13 mouse cellular contexts compared by ENCODE assay signal in genomic region chr4:41679291-41679690, GRCm38 (mm10). TPM values are rescaled to one million over a fixed set of nuclear protein-coding genes. Genes with fewer than 3 reads are reported as not detected.
DNase-seq lines count a peak whose midpoint lies in the region; ATAC-seq and TF ChIP-seq lines count a peak whose summit lies in the region.
"Had no signal": no experiment of that assay in that cellular context is flagged by ENCODE, and none has a peak within 500 bp of the region (broad histone marks: within the 10 kb centered on the region; RNA-seq: fewer than 3 reads in every experiment).

No protein-coding gene starts in this region.

- H3K4me1 ChIP-seq in kidney, embryonic 16.5 days (ENCODE audit: insufficient read depth, low read length): peaks cover 71% of the 10 kb centered on the region
- H3K4me1 ChIP-seq in embryonic facial prominence, embryonic 10.5 days: peaks cover 77% of the 10 kb centered on the region
- H3K4me1 ChIP-seq in midbrain, embryonic 12.5 days: peaks cover 87% of the 10 kb centered on the region
- no peaks in the 10 kb centered on the region for H3K4me1 ChIP-seq in lung, postnatal 0 days (ENCODE audit: insufficient read depth, low read depth, low read length)

- H3K4me2 ChIP-seq in kidney, embryonic 16.5 days (replicated peaks; ENCODE audit: low read depth, low read length): no peak overlapping the region
- H3K4me2 ChIP-seq in midbrain, embryonic 12.5 days (replicated peaks): no peak overlapping the region
- no peak overlapping the region for H3K4me2 ChIP-seq in lung, postnatal 0 days (replicated peaks; ENCODE audit: low read depth, low read length)
- H3K4me2 ChIP-seq: embryonic facial prominence, embryonic 15.5 days had no signal

- peak; percentile 71 for ATAC-seq in kidney, embryonic 16.5 days (ENCODE audit: low FRiP score, low TSS enrichment)
- no peak for ATAC-seq in midbrain, embryonic 12.5 days (ENCODE audit: low FRiP score, low read depth)
- ATAC-seq in lung, postnatal 0 days: no peak

- TF ChIP-seq EP300 in lung, postnatal 0 days (IDR thresholded peaks at IDR 0.05): no peak

- H3K27ac ChIP-seq in kidney, embryonic 16.5 days (ENCODE audit: low read length): peak overlapping the region; percentile 84
- H3K27ac ChIP-seq in embryonic facial prominence, embryonic 10.5 days (replicated peaks): peak overlapping the region; percentile 67
- peak overlapping the region; percentile 64 for H3K27ac ChIP-seq in midbrain, embryonic 12.5 days (replicated peaks)
- no peak overlapping the region for H3K27ac ChIP-seq in lung, postnatal 0 days (ENCODE audit: low read length)
- H3K27ac ChIP-seq: embryonic facial prominence, embryonic 15.5 days had no signal

- no peak overlapping the region for H3K4me3 ChIP-seq in kidney, embryonic 16.5 days (ENCODE audit: low read length)
- no peak overlapping the region for H3K4me3 ChIP-seq in embryonic facial prominence, embryonic 10.5 days
- no peak overlapping the region for H3K4me3 ChIP-seq in midbrain, embryonic 12.5 days
- no peak overlapping the region for H3K4me3 ChIP-seq in lung, postnatal 0 days (ENCODE audit: low read depth, low read length)
- H3K4me3 ChIP-seq: embryonic facial prominence, embryonic 15.5 days had no signal

- peak overlapping the region; percentile 14 for H3K9ac ChIP-seq in kidney, embryonic 16.5 days (replicated peaks; ENCODE audit: low read length)
- H3K9ac ChIP-seq in midbrain, embryonic 12.5 days (replicated peaks): peak overlapping the region; percentile 44; the same call in 1 of the 2 replicates
- H3K9ac ChIP-seq in lung, postnatal 0 days (replicated peaks; ENCODE audit: low read depth): no peak overlapping the region
- H3K9ac ChIP-seq: embryonic facial prominence, embryonic 15.5 days had no signal

- no peaks in the 10 kb centered on the region for H3K9me3 ChIP-seq in kidney, embryonic 16.5 days (ENCODE audit: low read length)
- H3K9me3 ChIP-seq in embryonic facial prominence, embryonic 10.5 days: no peaks in the 10 kb centered on the region
- no peaks in the 10 kb centered on the region for H3K9me3 ChIP-seq in midbrain, embryonic 12.5 days
- no peaks in the 10 kb centered on the region for H3K9me3 ChIP-seq in lung, postnatal 0 days (ENCODE audit: low read length)
- H3K9me3 ChIP-seq: embryonic facial prominence, embryonic 15.5 days had no signal

- intact Hi-C loops in left cerebral cortex, postnatal 4 days (cut with DNase I): no loop called here

- H3K27me3 ChIP-seq in kidney, embryonic 16.5 days (ENCODE audit: insufficient read depth, low read length): 0 out of 2 replicates have a peak, but pooled peaks cover 4% of the 10 kb centered on the region
- H3K27me3 ChIP-seq in embryonic facial prominence, embryonic 10.5 days (replicated peaks; ENCODE audit: low read depth, poor library complexity, severe bottlenecking): peaks cover 52% of the 10 kb centered on the region
- no peaks in the 10 kb centered on the region for H3K27me3 ChIP-seq in midbrain, embryonic 12.5 days
- 0 out of 2 replicates have a peak, but pooled peaks cover 4% of the 10 kb centered on the region for H3K27me3 ChIP-seq in lung, postnatal 0 days (replicated peaks; ENCODE audit: insufficient read depth, low read length)
- H3K27me3 ChIP-seq: embryonic facial prominence, embryonic 15.5 days had no signal

- H3K36me3 ChIP-seq in kidney, embryonic 16.5 days (ENCODE audit: insufficient read depth, low read length): no peaks in the 10 kb centered on the region
- H3K36me3 ChIP-seq in embryonic facial prominence, embryonic 10.5 days (replicated peaks): peaks cover 15% of the 10 kb centered on the region; the same call in 1 of the 2 replicates
- peaks cover 20% of the 10 kb centered on the region; the same call in 1 of the 2 replicates for H3K36me3 ChIP-seq in midbrain, embryonic 12.5 days
- H3K36me3 ChIP-seq in lung, postnatal 0 days (ENCODE audit: insufficient read depth, low read length): no peaks in the 10 kb centered on the region
- H3K36me3 ChIP-seq: embryonic facial prominence, embryonic 15.5 days had no signal

- DNase-seq in cerebellum, adult 9-11 months: peak; percentile 47
- no peak for DNase-seq in cerebellum, postnatal 4 days (ENCODE audit: low spot score in 2 of 2)
- no peak for DNase-seq in kidney, adult 8-10 months
- DNase-seq in embryonic facial prominence, embryonic 10.5 days (ENCODE audit: low spot score): no peak
- DNase-seq in left cerebral cortex, postnatal 4 days: no peak
- DNase-seq in lung, postnatal 0 days (ENCODE audit: low spot score): no peak
- DNase-seq: gastrocnemius, postnatal 10 days; kidney, adult 18-20 months had no signal

- TF ChIP-seq CTCF in lung, postnatal 0 days (IDR thresholded peaks at IDR 0.05): no peak

- WGBS in kidney, embryonic 16.5 days: 71% methylated on average over 1 of the region's 2 CpGs
- 47% methylated on average over 2 of the region's 2 CpGs for WGBS in embryonic facial prominence, embryonic 10.5 days
- WGBS in midbrain, embryonic 12.5 days: 33% methylated on average over 2 of the region's 2 CpGs
- WGBS in lung, postnatal 0 days: no CpG with 5 or more reads among the region's 2 CpGs

RNA-seq across cellular contexts. Expression of gene Cntfr, which starts 17.6 kb away (rescaled TPM):
- 18.8 and 22.8 TPM in 2 replicates for polyA plus RNA-seq in kidney, embryonic 16.5 days (2015; fragmentation: Nextera tagmentation; extraction: Ambion mirVana)
- 8.6 and 11.1 TPM in 2 replicates for polyA plus RNA-seq in embryonic facial prominence, embryonic 10.5 days (2016; fragmentation: Nextera tagmentation; extraction: Ambion mirVana)
- polyA plus RNA-seq in midbrain, embryonic 12.5 days (2016; fragmentation: Nextera tagmentation; extraction: Ambion mirVana): 35.0 and 43.5 TPM in 2 replicates
- total RNA-seq in left cerebral cortex, postnatal 4 days (2021): 10 to 100 TPM; 60.5 to 61.7 TPM
- polyA plus RNA-seq in lung, postnatal 0 days (2015; fragmentation: Nextera tagmentation; extraction: Ambion mirVana): 0.77 and 1.1 TPM in 2 replicates
- total RNA-seq: megakaryocyte progenitor cell, adult 5-6 weeks; MEL had no signal

RNA-seq across cellular contexts. Expression of gene Il11ra1, which starts 20.5 kb away (rescaled TPM):
- 168 and 184 TPM in 2 replicates for polyA plus RNA-seq in kidney, embryonic 16.5 days (2015; fragmentation: Nextera tagmentation; extraction: Ambion mirVana)
- polyA plus RNA-seq in embryonic facial prominence, embryonic 10.5 days (2016; fragmentation: Nextera tagmentation; extraction: Ambion mirVana): 146 and 188 TPM in 2 replicates
- polyA plus RNA-seq in midbrain, embryonic 12.5 days (2016; fragmentation: Nextera tagmentation; extraction: Ambion mirVana): 63.1 and 76.5 TPM in 2 replicates
- total RNA-seq in left cerebral cortex, postnatal 4 days (2021): 10 to 100 TPM; 17.8 to 20.7 TPM
- 62.1 and 72.6 TPM in 2 replicates for polyA plus RNA-seq in lung, postnatal 0 days (2015; fragmentation: Nextera tagmentation; extraction: Ambion mirVana)

RNA-seq across cellular contexts. Expression of gene Rpp25l, which starts 34.0 kb away (rescaled TPM):
- polyA plus RNA-seq in kidney, embryonic 16.5 days (2015; fragmentation: Nextera tagmentation; extraction: Ambion mirVana): 76.0 and 84.9 TPM in 2 replicates
- polyA plus RNA-seq in embryonic facial prominence, embryonic 10.5 days (2016; fragmentation: Nextera tagmentation; extraction: Ambion mirVana): 91.2 and 91.9 TPM in 2 replicates
- 68.7 and 69.3 TPM in 2 replicates for polyA plus RNA-seq in midbrain, embryonic 12.5 days (2016; fragmentation: Nextera tagmentation; extraction: Ambion mirVana)
- 10 to 100 TPM; 32.2 to 34.5 TPM for total RNA-seq in left cerebral cortex, postnatal 4 days (2021)
- polyA plus RNA-seq in lung, postnatal 0 days (2015; fragmentation: Nextera tagmentation; extraction: Ambion mirVana): 45.6 and 51.8 TPM in 2 replicates

RNA-seq across cellular contexts. Expression of gene Enho, which starts 39.2 kb away (rescaled TPM):
- 18.9 and 23.5 TPM in 2 replicates for polyA plus RNA-seq in kidney, embryonic 16.5 days (2015; fragmentation: Nextera tagmentation; extraction: Ambion mirVana)
- polyA plus RNA-seq in embryonic facial prominence, embryonic 10.5 days (2016; fragmentation: Nextera tagmentation; extraction: Ambion mirVana): 19.3 and 19.8 TPM in 2 replicates
- polyA plus RNA-seq in midbrain, embryonic 12.5 days (2016; fragmentation: Nextera tagmentation; extraction: Ambion mirVana): 59.3 and 65.4 TPM in 2 replicates
- total RNA-seq in left cerebral cortex, postnatal 4 days (2021): 10 to 100 TPM; 70.3 to 78.4 TPM
- 18.9 and 25.0 TPM in 2 replicates for polyA plus RNA-seq in lung, postnatal 0 days (2015; fragmentation: Nextera tagmentation; extraction: Ambion mirVana)
- total RNA-seq: megakaryocyte progenitor cell, adult 5-6 weeks had no signal

RNA-seq across cellular contexts. Expression of gene Dctn3, which starts 43.7 kb away (rescaled TPM):
- polyA plus RNA-seq in kidney, embryonic 16.5 days (2015; fragmentation: Nextera tagmentation; extraction: Ambion mirVana): 137 and 149 TPM in 2 replicates
- polyA plus RNA-seq in embryonic facial prominence, embryonic 10.5 days (2016; fragmentation: Nextera tagmentation; extraction: Ambion mirVana): 133 and 140 TPM in 2 replicates
- 184 and 185 TPM in 2 replicates for polyA plus RNA-seq in midbrain, embryonic 12.5 days (2016; fragmentation: Nextera tagmentation; extraction: Ambion mirVana)
- 100 to 1,000 TPM; 161 to 166 TPM for total RNA-seq in left cerebral cortex, postnatal 4 days (2021)
- polyA plus RNA-seq in lung, postnatal 0 days (2015; fragmentation: Nextera tagmentation; extraction: Ambion mirVana): 143 and 151 TPM in 2 replicates
